Mouse (Mus musculus) liver, adult 2 months (tissue): ENCODE measurements at regions not wholly inside any gene's neighbourhood (a gene's known extent, or its start where the extent isn't known, plus 50 kb on each side); places are given as distances from the start of the nearest gene placed in this dataset.

Experiments
- DNase-seq: peaks from one replicate; pipeline ENCODE4 v3.0.0-alpha.2; 2011; ENCODE audit warnings: low read depth, low spot score; ENCODE audit errors: extremely low read depth
- H3K27ac ChIP-seq: fragments of 200-500 bp; replicated peaks from 2 replicates; pipeline ENCODE4 v1.5.1; 2012; ENCODE audit warnings: low read depth, mild to moderate bottlenecking, control low read depth, inconsistent platforms, low read length; ENCODE audit not compliant: insufficient read depth
- H3K27me3 ChIP-seq: fragments of 200-500 bp; 2 replicates; pipeline ENCODE4 v1.6.1; 2012; ENCODE audit warnings: mild to moderate bottlenecking, moderate library complexity, low read length, inconsistent platforms; ENCODE audit not compliant: control insufficient read depth, insufficient read depth
- H3K36me3 ChIP-seq: fragments of 200-500 bp; 2 replicates; pipeline ENCODE4 v1.6.1; 2012; ENCODE audit warnings: low read length, inconsistent platforms; ENCODE audit not compliant: control insufficient read depth, insufficient read depth
- H3K4me1 ChIP-seq: fragments of 200-500 bp; 2 replicates; pipeline ENCODE4 v1.6.1; 2011; ENCODE audit warnings: low read length; ENCODE audit not compliant: control insufficient read depth, insufficient read depth
- H3K4me3 ChIP-seq: fragments of 200-500 bp; 2 replicates; pipeline ENCODE4 v1.5.1; 2011; ENCODE audit warnings: low read depth, mild to moderate bottlenecking, control low read depth, low read length, moderate library complexity; ENCODE audit not compliant: insufficient read depth
- H3K79me2 ChIP-seq: fragments of 200-500 bp; 2 replicates; pipeline ENCODE4 v1.6.1; 2012; ENCODE audit warnings: inconsistent platforms, mild to moderate bottlenecking, low read length, moderate library complexity; ENCODE audit not compliant: control insufficient read depth, insufficient read depth
- H3K9ac ChIP-seq: fragments of 200-500 bp; 2 replicates; pipeline ENCODE4 v1.6.1; 2012; ENCODE audit warnings: low read depth, mild to moderate bottlenecking, control low read depth, inconsistent platforms, low read length
- CTCF ChIP-seq: fragments of 200-500 bp; IDR thresholded peaks from 2 replicates; pipeline ENCODE4 v1.5.1; 2011; ENCODE audit warnings: low read depth, low read length, control low read depth
- POLR2A ChIP-seq: fragments of 200-500 bp; IDR thresholded peaks from 2 replicates; pipeline ENCODE4 v1.6.1; 2011; ENCODE audit warnings: low read length, control low read depth; ENCODE audit not compliant: insufficient read depth; ENCODE audit errors: extremely low read depth
- WGBS: fragments of 180-500 bp; shearing (Covaris S2); methylation state at CpG from one replicate; pipeline ENCODE4 v1.1.7; 2018; 5-methylcytosine and 5-hydroxymethylcytosine counted together

GRCm38 (mm10) chr15:70425566-70425965, 3408.8 kb upstream of the Gm6569 start:
- H3K79me2 ChIP-seq: no peaks in the 10 kb centered on the region
- no peak overlapping the region for H3K4me3 ChIP-seq
- H3K4me1 ChIP-seq: no peaks in the 10 kb centered on the region
- no peak for DNase-seq
- no peaks in the 10 kb centered on the region for H3K27me3 ChIP-seq
- 83% methylated on average over 1 of the region's 1 CpGs for WGBS
- H3K9ac ChIP-seq: no peak overlapping the region
- TF ChIP-seq CTCF (no peak), POLR2A (no peak)
- no peak overlapping the region for H3K27ac ChIP-seq
- H3K36me3 ChIP-seq: no peaks in the 10 kb centered on the region
